Mouse (Mus musculus) kidney, adult 11 months (tissue): Measurements from ENCODE around the gene Abcf2.
"Not testable (repeated sequence)": the region's sequence is repeated elsewhere in the genome, so short reads cannot be mapped to it uniquely, and the experiment has no call there.

Experiments
- DNase-seq: peaks from one replicate; pipeline ENCODE4 v3.0.0; 2022

Gene Abcf2

GRCm38 (mm10) chr5:24586106-24586505, 8.8 kb upstream of the Abcf2 start:
- DNase-seq, result no peak

DNA sequence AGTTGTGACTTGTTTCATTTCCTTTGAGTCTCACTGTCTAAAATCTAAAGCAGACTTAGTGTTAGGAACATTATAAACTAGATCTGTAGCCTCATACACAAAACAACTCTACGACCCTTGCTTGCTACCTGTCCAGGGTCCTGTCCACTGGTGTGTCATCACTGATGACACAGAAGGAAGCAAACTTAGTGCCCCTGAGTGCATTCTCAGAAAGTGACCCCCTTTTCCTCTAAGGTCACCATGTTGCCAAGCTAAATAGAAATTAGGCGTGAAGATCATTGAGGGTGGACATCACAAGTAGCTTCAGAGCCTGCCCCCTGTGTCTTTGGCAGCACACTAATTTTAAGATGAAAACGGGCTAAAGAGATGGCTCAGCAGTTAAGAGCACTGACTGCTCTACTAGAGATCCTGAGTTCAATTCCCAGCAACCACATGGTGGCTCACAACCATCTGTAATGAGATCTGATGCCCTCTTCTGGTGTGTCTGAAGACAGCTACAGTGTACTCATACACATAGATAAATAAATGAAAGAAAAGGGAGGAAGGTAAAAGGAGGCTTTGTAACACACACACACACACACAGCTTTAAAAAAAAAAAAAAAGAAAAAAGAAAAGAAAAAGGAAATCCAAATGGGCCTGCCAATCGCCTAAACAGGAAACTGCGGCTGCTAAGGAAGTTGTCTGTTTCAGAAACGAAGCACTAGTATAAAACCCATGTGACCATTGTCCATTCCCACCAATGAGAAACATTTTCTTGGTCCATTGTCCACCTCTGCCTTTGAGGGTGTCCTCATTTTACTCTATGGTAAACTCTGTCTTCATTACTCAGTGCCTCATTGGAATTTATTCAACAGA, 1.1 kb upstream of the Abcf2 start:
- DNase-seq, result no peak

- DNase-seq, result no peak
Observed at GRCm38 (mm10) chr5:24576801-24577182, 475 bp downstream of the Abcf2 start.

DNA sequence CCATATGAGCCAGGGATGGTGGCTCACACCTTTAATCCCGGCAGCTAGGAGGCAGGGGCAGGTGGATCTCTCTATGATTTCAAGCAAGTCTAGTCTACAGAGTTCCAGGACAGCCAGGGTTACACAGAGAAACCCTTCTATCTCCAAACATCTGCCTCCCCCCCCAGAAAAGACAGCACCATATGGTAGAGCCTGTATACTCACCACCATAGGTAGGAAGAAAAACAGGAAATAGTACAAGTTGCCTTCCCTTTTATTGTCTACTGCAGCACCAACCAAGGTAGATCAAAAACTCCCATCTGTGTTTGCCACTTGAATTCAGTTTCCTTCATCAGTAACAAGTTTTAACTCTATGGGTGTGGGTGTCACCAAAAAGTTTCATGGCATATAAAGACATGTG, 1.3 kb downstream of the Abcf2 start:
- DNase-seq, result no peak

- DNase-seq, result no peak
Observed at GRCm38 (mm10) chr5:24556709-24557108, 20.6 kb downstream of the Abcf2 start, which contains the start of gene 4931409K22Rik. Gene 4931409K22Rik, minus strand, starts transcription at chr5:24556809.

DNA sequence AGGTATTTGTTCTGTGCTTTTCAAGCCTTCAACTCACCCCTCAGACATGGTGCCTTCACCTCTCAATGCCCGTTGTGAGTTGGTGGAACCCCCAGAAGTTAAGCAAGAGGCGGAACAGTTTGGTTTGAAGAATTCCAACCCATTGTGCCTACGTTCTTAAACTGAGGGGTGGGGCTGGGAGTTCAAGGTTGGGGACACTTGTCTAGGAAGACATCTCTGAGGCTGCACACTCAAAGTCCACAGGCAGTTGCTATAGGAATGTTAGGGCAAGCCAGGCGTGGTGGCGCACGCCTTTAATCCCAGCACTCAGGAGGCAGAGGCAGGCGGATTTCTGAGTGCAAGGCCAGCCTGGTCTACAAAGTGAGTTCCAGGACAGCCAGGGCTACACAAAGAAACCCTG, 21.9 kb downstream of the Abcf2 start:
- DNase-seq, result not testable (repeated sequence)

DNA sequence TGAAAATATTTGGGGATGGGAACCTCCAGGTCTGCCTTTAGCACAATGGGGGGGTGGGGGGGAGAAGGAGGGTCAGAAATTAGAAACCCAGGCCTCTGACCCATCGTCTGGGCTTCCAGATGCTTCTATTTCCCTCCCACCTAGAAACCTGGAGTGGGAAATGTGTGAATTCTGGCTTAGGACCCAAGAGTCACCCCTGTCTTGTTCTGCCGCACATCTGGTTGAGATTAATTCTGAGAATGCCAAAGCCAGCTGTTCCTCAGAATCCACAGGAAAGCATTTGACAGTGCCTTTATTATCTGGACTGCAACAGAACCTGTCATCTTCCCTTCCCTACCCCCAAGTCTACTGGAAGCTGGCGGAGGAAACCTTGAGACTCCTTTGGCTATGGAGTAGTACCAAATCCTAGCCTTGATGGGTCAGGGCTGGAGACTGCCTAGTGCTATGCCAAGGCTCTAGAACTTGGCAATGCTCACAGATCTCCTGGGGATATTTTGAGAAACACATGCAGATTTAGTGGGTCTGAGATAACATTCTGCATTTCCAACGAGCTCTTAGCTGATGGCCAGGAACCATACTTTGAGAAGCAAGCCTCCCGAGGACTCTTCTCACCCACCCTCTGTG, 23.5 kb downstream of the Abcf2 start:
- no peak for DNase-seq

DNA sequence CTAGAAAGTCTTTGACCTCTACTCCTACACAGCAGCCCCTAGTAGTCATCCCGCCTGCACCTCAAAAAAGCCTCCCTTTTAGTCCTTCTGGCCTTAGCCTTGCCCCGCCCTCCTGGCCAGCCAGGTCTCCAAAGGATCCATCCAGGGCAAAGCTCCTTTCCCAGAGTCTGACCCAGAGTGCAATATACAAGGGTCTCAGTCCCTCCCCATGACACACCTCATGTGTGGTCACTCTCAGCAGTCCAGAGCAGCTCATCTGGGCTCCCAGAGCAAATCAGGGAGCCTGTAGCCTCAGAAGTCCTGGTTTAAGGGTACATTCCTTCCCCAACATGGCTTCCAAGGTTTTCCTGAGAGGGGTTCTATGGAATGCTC, 26.0 kb downstream of the Abcf2 start:
- DNase-seq, result no peak

DNA sequence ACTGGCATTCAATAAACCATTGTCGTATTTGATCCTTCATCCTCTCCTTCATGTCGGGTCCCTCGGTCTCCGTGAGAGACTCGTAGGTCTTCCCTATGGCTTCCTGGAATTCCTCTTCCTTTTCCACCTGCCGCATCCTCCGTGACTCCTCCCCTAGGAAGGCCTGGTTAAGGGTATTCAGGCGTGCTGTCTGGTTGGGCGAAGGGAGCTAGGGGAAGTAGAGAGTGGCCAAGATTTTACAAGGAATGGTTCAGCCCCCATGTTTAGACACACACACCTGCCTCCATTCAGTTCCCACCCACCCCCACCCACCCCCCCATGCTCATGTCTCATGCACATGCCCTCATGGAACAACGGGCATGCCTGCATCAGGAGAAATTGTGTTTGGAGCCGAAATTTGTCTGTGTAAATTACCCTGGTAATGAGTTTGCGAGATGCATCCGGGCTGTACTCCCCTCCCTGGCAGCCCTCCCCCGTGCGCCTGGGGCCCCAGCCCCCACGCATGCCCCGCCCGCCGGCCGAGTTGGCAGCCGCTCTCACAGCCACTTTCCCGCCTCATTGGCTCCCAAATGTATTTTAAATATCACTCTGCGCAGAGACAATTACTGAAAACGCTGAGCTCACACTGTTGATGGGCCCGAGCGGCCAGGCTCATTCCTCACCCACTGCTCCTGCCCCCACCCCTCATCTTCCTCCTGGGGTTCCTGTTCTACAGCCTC, 26.5 kb downstream of the Abcf2 start:
- DNase-seq, result peak; percentile 7

DNA sequence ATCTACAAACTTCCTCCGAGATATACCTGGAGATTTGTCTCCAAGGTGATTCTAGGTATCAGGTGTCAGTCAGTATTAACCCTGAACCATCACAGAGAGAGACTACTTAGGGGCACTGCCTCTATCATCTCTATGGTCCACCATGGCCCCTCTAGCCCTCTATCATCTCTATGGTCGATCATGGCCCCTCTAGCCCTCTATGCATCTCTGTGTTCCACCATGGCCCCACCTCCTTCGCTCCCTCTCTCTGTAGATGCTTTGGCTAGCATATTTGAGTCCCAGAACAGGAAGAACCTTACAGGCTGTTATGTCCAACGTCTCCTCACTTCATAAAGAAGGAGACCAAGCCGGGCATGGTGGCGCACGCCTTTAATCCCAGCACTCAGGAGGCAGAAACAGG, 34.6 kb downstream of the Abcf2 start:
- DNase-seq, result no peak

- DNase-seq, result no peak
Observed at GRCm38 (mm10) chr5:24541144-24541569, 36.1 kb downstream of the Abcf2 start.

DNA sequence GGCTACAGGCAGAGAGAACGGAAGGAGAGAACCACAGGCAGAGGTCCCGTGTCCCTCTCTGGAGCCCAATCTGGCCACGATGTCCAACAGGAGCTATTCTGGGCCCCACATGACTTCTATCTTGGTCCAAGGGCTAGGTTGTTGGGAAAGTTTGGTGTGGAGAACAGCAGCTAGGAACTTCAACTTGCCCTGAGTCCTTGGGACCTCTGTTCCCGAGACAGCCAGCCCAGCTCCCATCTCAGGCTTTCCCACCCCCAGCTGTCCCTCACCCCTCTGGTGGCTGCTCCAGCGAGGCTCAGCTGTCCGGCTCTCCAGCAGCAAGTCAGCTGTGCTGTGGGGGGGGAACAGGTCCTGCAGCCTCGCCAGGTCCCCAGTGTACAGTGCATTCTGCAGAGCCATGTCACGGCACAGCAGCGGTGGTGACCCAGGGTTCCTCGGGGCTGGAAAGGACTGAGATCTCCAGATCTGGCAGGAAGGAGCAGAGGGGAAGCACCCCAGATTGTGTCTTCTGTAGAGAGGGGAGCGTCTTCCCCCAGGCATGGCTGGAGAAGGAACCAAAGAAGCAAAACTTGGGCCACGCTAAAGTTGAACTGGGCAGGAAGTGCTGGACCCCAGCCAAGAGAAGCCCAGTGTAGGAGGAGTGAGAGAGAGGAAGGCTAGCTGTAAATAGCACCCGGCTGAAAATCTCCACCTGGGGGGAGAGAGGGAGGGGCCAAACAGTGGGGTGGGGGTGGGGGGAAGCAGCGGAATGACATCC, 36.7 kb downstream of the Abcf2 start, which contains the start of gene Asb10:
Gene Asb10, minus strand, starts transcription at position 592 of the 757 bp plus-strand sequence.
- DNase-seq, result peak; percentile 23

GRCm38 (mm10) chr5:24539571-24540296, 37.5 kb downstream of the Abcf2 start:
- DNase-seq, result no peak

- DNase-seq, result no peak
Observed at GRCm38 (mm10) chr5:24537618-24538017, 39.6 kb downstream of the Abcf2 start.

DNA sequence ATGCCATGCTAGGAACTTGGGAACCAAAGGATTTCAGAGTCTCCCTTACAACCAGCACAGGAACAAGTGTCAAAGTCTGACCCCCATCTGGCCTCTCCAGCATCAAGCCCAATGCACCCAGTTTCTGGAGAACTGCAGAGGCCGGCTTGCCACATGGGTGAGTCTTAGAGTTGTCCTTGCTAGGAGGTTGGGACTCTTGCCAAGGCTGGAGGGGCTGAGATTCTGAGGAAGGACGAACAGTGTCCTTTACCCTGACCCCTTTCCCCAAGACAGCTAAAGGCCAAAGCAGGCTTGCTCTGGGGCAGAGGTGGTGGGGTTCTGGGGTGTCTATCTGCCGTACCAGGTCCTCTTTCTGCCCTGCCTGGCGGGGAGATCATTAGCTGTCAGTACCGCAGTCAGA, 40.8 kb downstream of the Abcf2 start:
- DNase-seq, result no peak

- DNase-seq, result peak; percentile 26
Observed at GRCm38 (mm10) chr5:24535731-24536130, 41.5 kb downstream of the Abcf2 start.

- no peak for DNase-seq
Observed at GRCm38 (mm10) chr5:24534292-24534691, 43.0 kb downstream of the Abcf2 start.

- no peak for DNase-seq
Observed at GRCm38 (mm10) chr5:24533391-24533790, 43.9 kb downstream of the Abcf2 start.

DNA sequence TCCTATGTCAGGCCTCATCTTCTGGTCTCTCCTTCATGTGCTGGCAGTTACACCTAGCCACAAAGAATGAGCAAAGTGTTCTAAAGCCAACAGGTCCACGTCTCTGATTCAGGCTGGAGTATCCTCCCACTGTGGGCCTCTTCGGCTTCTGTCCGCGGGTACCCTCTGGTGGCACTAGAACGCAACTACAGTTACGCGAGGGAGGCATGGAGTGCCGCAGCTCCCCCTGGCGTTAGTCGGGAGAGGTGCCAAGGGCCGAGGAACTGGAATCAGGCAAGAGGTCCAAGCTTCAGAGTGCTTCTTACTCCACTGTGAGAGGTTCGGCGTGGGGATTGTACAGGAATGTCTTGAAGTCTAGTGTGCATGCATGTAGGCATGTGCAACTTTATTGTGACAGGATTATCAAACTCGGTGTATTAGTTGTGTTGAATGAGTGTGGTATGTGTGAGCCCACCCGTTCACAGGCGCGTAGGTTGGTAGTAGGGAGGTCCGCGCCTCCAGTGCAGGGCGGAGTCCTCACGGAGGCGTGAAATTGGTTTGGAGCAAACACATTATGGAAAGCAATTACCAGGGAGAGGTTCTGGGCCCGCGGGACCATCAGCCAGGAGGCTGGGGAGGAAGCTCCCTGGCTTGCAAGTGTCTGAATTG, 47.1 kb downstream of the Abcf2 start:
- DNase-seq, result peak; percentile 84

DNA sequence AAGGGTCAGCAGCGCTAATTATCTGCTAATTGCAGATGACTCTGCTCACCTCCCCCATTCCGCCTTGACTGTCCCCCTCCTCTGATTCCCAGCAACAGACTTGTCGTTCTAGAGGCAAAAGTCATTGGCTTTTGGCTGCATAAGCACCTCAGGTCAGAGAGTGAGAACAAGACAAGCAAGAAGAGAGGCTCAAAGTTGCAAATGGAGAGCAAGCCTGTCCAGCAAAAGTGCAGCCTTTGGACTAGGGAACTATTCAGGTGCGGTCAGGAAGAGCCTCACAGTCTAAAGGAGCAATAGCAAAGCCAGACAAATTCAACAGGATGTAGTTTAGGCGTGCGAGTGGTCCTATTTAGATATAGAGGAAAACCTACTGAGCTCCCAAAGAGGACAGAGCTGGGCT, 49.5 kb downstream of the Abcf2 start:
- no peak for DNase-seq

DNA sequence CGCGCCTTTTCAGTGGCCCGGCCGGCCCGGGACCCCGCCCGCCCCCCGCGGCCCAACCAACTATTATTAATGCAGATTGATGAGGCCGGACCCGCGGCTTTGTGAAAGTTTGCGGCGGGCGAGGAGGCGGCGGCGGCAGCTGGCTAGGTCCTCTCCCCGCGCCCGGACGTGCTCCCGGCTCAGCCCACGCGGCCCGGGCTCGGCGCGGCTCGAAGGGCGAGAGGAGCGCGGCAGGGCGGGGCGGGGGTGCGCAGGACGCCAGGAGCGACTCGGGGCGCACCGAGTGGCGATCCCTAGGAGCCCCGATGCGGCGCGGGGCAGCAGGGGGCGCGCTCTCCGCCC, 50.4 kb downstream of the Abcf2 start, which contains the start of gene Gbx1:
Gene Gbx1, minus strand, starts transcription at position 314 of the 342 bp plus-strand sequence.
- DNase-seq, result no peak
